Mouse (Mus musculus) heart, embryonic 11.5 days (tissue): ENCODE data around the gene Sertad4. TPM values are rescaled to one million over a fixed set of nuclear protein-coding genes. Genes with fewer than 3 reads are reported as not detected.

Source experiments
- ATAC-seq: fragments of 200-750 bp; cut with Nextera tagmentation; replicated peaks from 2 replicates; pipeline ENCODE4 v1.8.0; 2017; ENCODE audit warnings: moderate library complexity; ENCODE audit not compliant: insufficient number of reproducible peaks, low FRiP score, low TSS enrichment
- H3K27ac ChIP-seq: fragments of 300-500 bp; sonication (generic); 2 replicates; pipeline ENCODE4 v1.5.1; 2014; ENCODE audit warnings: mild to moderate bottlenecking, low read depth, low read length
- H3K27me3 ChIP-seq: fragments of 300-500 bp; sonication (generic); 2 replicates; pipeline ENCODE4 v1.6.1; 2014; ENCODE audit warnings: mild to moderate bottlenecking, low read length, mixed read lengths; ENCODE audit not compliant: control insufficient read depth, insufficient read depth
- H3K36me3 ChIP-seq: fragments of 300-500 bp; sonication (generic); 2 replicates; pipeline ENCODE4 v1.6.1; 2014; ENCODE audit warnings: mild to moderate bottlenecking, low read length, moderate library complexity, mixed read lengths; ENCODE audit not compliant: control insufficient read depth, insufficient read depth
- H3K4me1 ChIP-seq: fragments of 300-500 bp; sonication (generic); 2 replicates; pipeline ENCODE4 v1.6.1; 2014; ENCODE audit warnings: low read length; ENCODE audit not compliant: control insufficient read depth, insufficient read depth
- H3K4me2 ChIP-seq: fragments of 300-500 bp; sonication (generic); 2 replicates; pipeline ENCODE4 v1.6.1; 2014; ENCODE audit warnings: mild to moderate bottlenecking, moderate library complexity
- H3K4me3 ChIP-seq: fragments of 300-500 bp; sonication (generic); 2 replicates; pipeline ENCODE4 v1.5.1; 2014; ENCODE audit warnings: low read depth, low read length
- H3K9ac ChIP-seq: fragments of 300-500 bp; sonication (generic); 2 replicates; pipeline ENCODE4 v1.6.1; 2014; ENCODE audit warnings: mild to moderate bottlenecking, low read depth, low read length, moderate library complexity
- H3K9me3 ChIP-seq: fragments of 300-500 bp; sonication (generic); replicated peaks from 2 replicates; pipeline ENCODE4 v1.6.1; 2016; ENCODE audit warnings: low read length; ENCODE audit not compliant: control insufficient read depth
- WGBS: fragments of 180-500 bp; shearing (Covaris S2); extraction: QIAGEN DNeasy Blood & Tissue Kit; methylation state at CpG from one replicate; pipeline ENCODE4 v1.1.7; 2014; ENCODE audit not compliant: insufficient replicate concordance; 5-methylcytosine and 5-hydroxymethylcytosine counted together
- polyA plus RNA-seq: library from polyadenylated mRNA; unstranded; fragments of >200 nt; fragmentation: Nextera tagmentation; extraction: Ambion mirVana; gene quantifications from 2 replicates; pipeline ENCODE4 v1.2.1, GENCODE M21; 2014

Sertad4 gene
- polyA plus RNA-seq, 1 experiment from 2014 or later, result 8.9 TPM

DNA sequence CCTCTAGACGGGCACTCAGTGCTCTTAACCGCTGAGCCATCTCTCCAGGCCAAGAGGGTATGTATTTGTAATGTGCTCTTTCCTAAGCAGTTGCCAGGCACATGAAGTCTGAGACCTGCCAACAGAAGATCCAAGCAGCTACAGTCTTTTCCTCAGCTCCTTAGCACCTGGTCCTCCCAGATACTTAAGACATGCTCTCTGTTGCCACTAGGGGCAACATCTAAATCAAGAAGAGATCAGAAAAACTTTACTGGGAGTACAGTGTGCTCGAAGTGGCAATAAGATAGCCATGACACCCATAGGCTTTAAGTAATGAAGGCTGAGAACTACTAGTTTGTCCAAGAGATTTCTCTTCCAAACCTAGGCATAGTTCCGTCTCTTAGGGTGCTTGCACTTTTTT, 24.6 kb upstream of the Sertad4 start:
- WGBS, result 71% methylated on average over 4 of the region's 4 CpGs
- no peak for ATAC-seq
- H3K9me3 ChIP-seq, result no peaks in the 10 kb centered on the region

DNA sequence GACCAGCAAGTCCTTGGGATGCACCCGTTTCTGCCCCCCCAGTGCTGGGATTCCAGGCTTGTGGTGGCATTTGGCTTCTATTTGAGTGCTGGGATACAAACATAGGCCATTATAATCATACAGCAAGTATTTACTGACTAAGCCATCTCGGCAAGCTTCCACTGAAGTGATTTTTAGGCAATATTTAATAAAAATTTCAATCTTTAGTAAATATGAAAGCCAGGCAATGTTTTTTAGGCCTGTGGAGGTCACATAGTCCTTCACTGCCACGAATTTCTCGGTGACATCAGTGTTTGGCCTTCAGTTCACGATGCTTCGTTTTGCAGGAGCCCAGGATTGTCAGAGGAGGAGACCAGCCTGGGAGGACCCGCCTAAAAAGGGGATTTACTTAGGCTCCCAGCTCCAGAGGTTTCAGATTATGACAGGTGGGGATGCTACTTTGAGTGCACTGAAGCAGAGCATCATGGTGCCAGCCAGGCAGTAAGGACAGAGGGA, 23.6 kb upstream of the Sertad4 start:
- H3K27ac ChIP-seq, result no peak overlapping the region
- H3K36me3 ChIP-seq, result no peaks in the 10 kb centered on the region
- H3K9ac ChIP-seq, result no peak overlapping the region
- WGBS, result 82% methylated on average over 7 of the region's 7 CpGs
- no peaks in the 10 kb centered on the region for H3K27me3 ChIP-seq
- H3K9me3 ChIP-seq, result no peaks in the 10 kb centered on the region
- ATAC-seq, result no peak
- no peak overlapping the region for H3K4me3 ChIP-seq
- no peak overlapping the region for H3K4me2 ChIP-seq
- no peaks in the 10 kb centered on the region for H3K4me1 ChIP-seq

More for the DNA sequence above, 24.6 kb upstream of the Sertad4 start:
- Histone ChIP-seq H3K4me1 (no peaks in the 10 kb centered on the region), H3K27ac (no peak overlapping the region), H3K4me3 (no peak overlapping the region), H3K4me2 (no peak overlapping the region), H3K27me3 (no peaks in the 10 kb centered on the region), H3K9ac (no peak overlapping the region), H3K36me3 (no peaks in the 10 kb centered on the region)

DNA sequence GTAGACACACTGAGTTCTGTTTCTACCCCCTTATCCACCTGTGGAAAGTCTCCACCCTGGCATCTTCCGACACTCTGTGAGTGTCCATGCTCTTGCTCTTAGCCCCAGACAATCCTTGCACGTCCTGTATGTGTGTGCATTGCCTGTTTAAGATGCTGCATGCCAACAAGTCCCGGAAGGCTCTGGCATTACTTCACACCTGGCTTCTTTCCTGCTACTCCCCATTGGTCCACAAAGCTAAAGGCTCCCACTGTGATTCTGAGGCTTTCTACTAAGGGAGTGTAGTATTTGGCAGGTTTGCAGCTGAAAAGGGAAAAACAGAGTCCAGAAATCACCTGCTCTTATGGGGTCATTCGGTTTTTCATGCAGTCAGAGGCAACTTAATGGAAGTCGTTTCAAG, 17.3 kb upstream of the Sertad4 start:
- no peak overlapping the region for H3K4me3 ChIP-seq
- H3K4me1 ChIP-seq, result no peaks in the 10 kb centered on the region
- no peaks in the 10 kb centered on the region for H3K9me3 ChIP-seq
- H3K27ac ChIP-seq, result no peak overlapping the region
- H3K4me2 ChIP-seq, result no peak overlapping the region
- H3K36me3 ChIP-seq, result no peaks in the 10 kb centered on the region
- ATAC-seq, result no peak
- 66% methylated on average over 5 of the region's 5 CpGs for WGBS
- H3K9ac ChIP-seq, result no peak overlapping the region
- H3K27me3 ChIP-seq, result no peaks in the 10 kb centered on the region

DNA sequence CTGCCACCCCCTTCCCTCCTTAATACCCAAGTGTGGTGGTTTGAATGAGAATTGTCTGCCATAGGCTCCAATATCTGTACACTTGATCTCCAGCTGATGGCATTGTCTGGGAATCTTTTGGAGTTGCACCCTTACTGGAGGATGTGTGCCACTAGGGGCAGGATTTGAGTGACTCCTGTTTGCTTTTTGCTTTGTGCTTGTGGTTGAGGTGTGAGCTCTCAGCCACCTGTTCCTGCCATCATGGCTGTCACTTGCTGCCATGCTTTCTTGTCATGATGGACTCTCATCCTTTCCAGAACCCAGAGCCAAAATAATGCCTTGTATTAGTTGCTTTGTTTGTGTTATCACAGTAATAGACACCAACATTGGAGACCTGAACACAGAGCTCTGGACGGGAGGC, 14.2 kb upstream of the Sertad4 start:
- WGBS, result 79% methylated on average over 1 of the region's 1 CpGs
- no peaks in the 10 kb centered on the region for H3K4me1 ChIP-seq
- H3K9me3 ChIP-seq, result no peaks in the 10 kb centered on the region
- no peak overlapping the region for H3K4me2 ChIP-seq
- no peak overlapping the region for H3K4me3 ChIP-seq
- H3K36me3 ChIP-seq, result no peaks in the 10 kb centered on the region
- no peaks in the 10 kb centered on the region for H3K27me3 ChIP-seq
- H3K27ac ChIP-seq, result no peak overlapping the region
- no peak for ATAC-seq
- H3K9ac ChIP-seq, result no peak overlapping the region

DNA sequence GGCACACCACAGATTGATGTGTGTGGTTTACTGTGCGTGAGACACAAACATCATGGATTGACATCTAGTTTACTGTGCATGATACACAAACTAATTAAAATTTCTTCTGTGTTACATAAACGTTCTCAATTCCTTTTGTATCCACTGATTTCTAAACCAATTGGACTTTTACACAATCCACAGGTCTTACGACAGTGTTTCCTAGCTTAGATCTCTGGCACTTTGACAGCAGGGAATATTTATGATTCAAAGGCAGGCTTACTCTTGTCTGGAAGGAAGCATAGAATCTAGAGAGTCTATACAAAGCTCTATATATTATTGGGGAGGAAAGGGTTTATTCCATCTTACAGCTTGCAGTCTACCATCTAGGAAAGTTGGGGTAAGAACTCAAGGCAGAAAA, 8.9 kb upstream of the Sertad4 start:
- no peak overlapping the region for H3K4me3 ChIP-seq
- no peaks in the 10 kb centered on the region; the same call in 1 of the 2 replicates for H3K4me1 ChIP-seq
- H3K9ac ChIP-seq, result no peak overlapping the region
- H3K4me2 ChIP-seq, result no peak overlapping the region
- H3K27ac ChIP-seq, result no peak overlapping the region
- H3K9me3 ChIP-seq, result no peaks in the 10 kb centered on the region
- H3K27me3 ChIP-seq, result no peaks in the 10 kb centered on the region
- 70% methylated on average over 3 of the region's 3 CpGs for WGBS
- no peak for ATAC-seq
- H3K36me3 ChIP-seq, result no peaks in the 10 kb centered on the region

DNA sequence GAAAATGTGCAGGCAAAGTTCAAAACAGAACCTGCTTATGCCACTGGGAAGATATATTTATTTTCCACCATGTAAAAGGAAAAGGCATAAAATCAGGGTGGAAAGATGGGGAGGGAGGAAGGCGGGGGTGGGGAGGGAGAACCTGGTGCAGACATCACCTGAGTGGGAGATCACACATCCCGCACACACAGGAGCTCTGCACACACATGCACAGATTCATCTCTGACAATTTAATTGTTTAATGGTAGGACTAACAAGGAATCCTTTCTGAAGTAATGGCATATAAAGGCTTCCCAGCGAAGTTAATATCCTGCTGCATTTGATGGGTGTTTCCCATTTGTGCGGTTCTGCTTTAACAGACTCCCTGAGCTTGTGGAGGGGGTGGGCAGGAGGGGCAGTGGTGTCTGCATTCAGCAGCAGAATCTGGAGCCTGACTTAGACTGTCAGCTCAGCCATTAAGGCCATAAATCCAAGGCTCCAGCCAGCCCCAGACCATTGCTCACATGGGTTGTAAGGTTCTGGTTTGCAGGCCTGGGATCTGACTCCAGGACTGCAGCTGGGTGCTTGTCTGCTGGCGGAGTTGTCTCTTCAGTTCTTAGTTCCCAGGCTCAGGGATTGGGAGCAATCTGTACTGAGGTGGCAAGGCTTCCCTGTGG, 5.9 kb upstream of the Sertad4 start:
- Histone ChIP-seq H3K9me3 (no peaks in the 10 kb centered on the region), H3K4me3 (no peak overlapping the region), H3K27me3 (peaks cover 3% of the 10 kb centered on the region), H3K9ac (no peak overlapping the region), H3K27ac (no peak overlapping the region), H3K4me2 (no peak overlapping the region), H3K36me3 (no peaks in the 10 kb centered on the region), H3K4me1 (no peaks in the 10 kb centered on the region; the same call in 1 of the 2 replicates)
- ATAC-seq, result no peak
- WGBS, result 72% methylated on average over 5 of the region's 5 CpGs

DNA sequence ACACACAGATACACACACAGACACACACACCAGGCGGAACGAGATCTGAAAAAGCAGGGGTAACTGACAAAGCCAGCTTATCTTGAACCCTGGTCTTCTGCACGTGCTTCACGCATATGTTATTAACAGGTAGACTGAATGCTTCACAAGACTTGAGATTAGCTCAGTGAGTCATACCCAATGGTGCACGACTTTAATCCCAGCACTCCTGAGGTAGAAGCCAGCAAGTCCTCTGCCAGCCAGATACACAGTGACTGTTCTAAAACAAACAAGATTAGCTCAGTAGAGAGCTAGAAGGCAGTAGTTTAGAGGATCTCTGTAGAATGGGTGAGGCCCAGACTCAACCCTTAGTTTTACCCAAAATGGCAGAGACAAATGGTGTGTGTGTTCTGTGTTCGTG, 4.7 kb upstream of the Sertad4 start:
- H3K27ac ChIP-seq, result no peak overlapping the region
- no peaks in the 10 kb centered on the region; the same call in 1 of the 2 replicates for H3K4me1 ChIP-seq
- H3K9me3 ChIP-seq, result no peaks in the 10 kb centered on the region
- H3K36me3 ChIP-seq, result no peaks in the 10 kb centered on the region
- H3K4me3 ChIP-seq, result no peak overlapping the region
- H3K27me3 ChIP-seq, result peaks cover 3% of the 10 kb centered on the region
- WGBS, result 55% methylated on average over 6 of the region's 6 CpGs
- no peak overlapping the region for H3K4me2 ChIP-seq
- no peak overlapping the region for H3K9ac ChIP-seq
- ATAC-seq, result no peak

DNA sequence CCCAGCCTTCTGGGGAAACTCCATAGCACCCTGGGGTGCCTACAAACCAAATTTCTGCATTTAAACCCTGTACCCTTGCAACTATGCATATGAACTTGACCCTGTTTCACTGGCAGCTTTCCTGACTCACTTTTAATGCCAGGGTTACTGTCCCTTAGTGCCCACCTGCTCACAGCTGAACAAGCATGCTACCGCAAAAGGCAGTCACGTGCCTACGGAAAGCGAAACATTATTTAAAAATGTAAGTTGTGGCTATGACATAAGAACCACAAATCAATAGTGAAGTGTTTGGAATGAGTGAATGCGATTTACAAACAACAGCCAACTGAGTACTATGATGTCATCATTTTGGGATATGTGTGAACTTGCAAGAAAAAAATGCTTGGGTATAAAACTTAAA, 2.0 kb upstream of the Sertad4 start:
- peaks cover 22% of the 10 kb centered on the region for H3K27me3 ChIP-seq
- 83% methylated on average over 5 of the region's 5 CpGs for WGBS
- no peak for ATAC-seq

DNA sequence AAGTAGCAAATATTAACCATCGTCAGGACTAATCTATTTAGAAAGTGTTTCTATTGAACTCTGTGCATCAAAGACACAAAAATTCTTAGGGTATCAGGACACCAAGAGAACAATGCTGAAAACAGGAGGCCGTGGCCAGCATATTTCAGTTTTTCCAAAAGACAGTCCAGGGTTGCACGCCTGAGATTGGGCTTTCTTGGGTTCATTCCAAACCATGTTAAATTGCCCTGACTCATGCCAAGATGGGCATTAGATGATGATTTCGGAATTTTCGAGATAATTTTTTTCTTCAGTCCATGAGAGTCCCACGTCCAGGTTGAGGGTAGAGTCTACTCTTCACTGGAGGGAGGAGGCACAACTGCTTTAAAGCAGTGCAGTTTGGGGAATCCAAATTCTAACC, 1.4 kb upstream of the Sertad4 start:
- H3K27me3 ChIP-seq, result peaks cover 22% of the 10 kb centered on the region
- no peak overlapping the region for H3K9ac ChIP-seq
- no peak overlapping the region for H3K4me3 ChIP-seq
- no peak for ATAC-seq
- no peak overlapping the region for H3K27ac ChIP-seq
- no peaks in the 10 kb centered on the region for H3K36me3 ChIP-seq
- H3K4me1 ChIP-seq, result peaks cover 6% of the 10 kb centered on the region; the same call in 1 of the 2 replicates
- WGBS, result 70% methylated on average over 6 of the region's 6 CpGs
- no peaks in the 10 kb centered on the region for H3K9me3 ChIP-seq
- H3K4me2 ChIP-seq, result no peak overlapping the region

More for the DNA sequence above, 2.0 kb upstream of the Sertad4 start:
- Histone ChIP-seq H3K4me3 (no peak overlapping the region), H3K27ac (no peak overlapping the region), H3K36me3 (no peaks in the 10 kb centered on the region), H3K4me2 (no peak overlapping the region), H3K4me1 (no peaks in the 10 kb centered on the region; the same call in 1 of the 2 replicates), H3K9me3 (no peaks in the 10 kb centered on the region), H3K9ac (no peak overlapping the region)
